8 mouse cellular contexts compared by ENCODE assay signal in genomic region chr7:45642503-45643255, GRCm38 (mm10). TPM values are rescaled to one million over a fixed set of nuclear protein-coding genes. Genes with fewer than 3 reads are reported as not detected.
DNase-seq lines count a peak whose midpoint lies in the region; ATAC-seq and TF ChIP-seq lines count a peak whose summit lies in the region.

No protein-coding gene starts in this region.

- H3K4me1 ChIP-seq in lung, embryonic 15.5 days, result peaks cover 59% of the 10 kb centered on the region
- peaks cover 12% of the 10 kb centered on the region for H3K4me1 ChIP-seq in lung, adult 2 months (ENCODE audit: control insufficient read depth, insufficient read depth, low read length)
- peaks cover 15% of the 10 kb centered on the region for H3K4me1 ChIP-seq in forebrain, embryonic 11.5 days (replicated peaks; ENCODE audit: control insufficient read depth, insufficient read depth, low read length)
- peaks cover 17% of the 10 kb centered on the region for H3K4me1 ChIP-seq in limb, embryonic 11.5 days (ENCODE audit: control insufficient read depth, insufficient read depth, low read length)
- H3K4me1 ChIP-seq in neural tube, embryonic 15.5 days, result peaks cover 45% of the 10 kb centered on the region

- H3K36me3 ChIP-seq in lung, embryonic 15.5 days, result no peaks in the 10 kb centered on the region
- H3K36me3 ChIP-seq in forebrain, embryonic 11.5 days (ENCODE audit: control insufficient read depth, insufficient read depth, low read length), result no peaks in the 10 kb centered on the region
- H3K36me3 ChIP-seq in limb, embryonic 11.5 days (ENCODE audit: control insufficient read depth, insufficient read depth, low read length), result no peaks in the 10 kb centered on the region
- no peaks in the 10 kb centered on the region for H3K36me3 ChIP-seq in neural tube, embryonic 15.5 days

- TF ChIP-seq POLR2A in lung, adult 2 months (IDR thresholded peaks at IDR 0.05; ENCODE audit: borderline replicate concordance, extremely low read depth, low read depth, low read length), result no peak

- H3K27me3 ChIP-seq in lung, embryonic 15.5 days, result no peaks in the 10 kb centered on the region
- H3K27me3 ChIP-seq in forebrain, embryonic 11.5 days (ENCODE audit: control insufficient read depth, insufficient read depth, low read length), result no peaks in the 10 kb centered on the region
- no peaks in the 10 kb centered on the region for H3K27me3 ChIP-seq in limb, embryonic 11.5 days (ENCODE audit: control insufficient read depth, insufficient read depth, low read length)
- H3K27me3 ChIP-seq in neural tube, embryonic 15.5 days (replicated peaks), result no peaks in the 10 kb centered on the region

- H3K27ac ChIP-seq in lung, embryonic 15.5 days, result peak overlapping the region; percentile 88
- peak overlapping the region; percentile 82 for H3K27ac ChIP-seq in forebrain, embryonic 11.5 days (ENCODE audit: low read depth, low read length)
- peak overlapping the region; percentile 88 for H3K27ac ChIP-seq in limb, embryonic 11.5 days (replicated peaks; ENCODE audit: low read depth, low read length)
- peak overlapping the region; percentile 92 for H3K27ac ChIP-seq in neural tube, embryonic 15.5 days (replicated peaks)

- H3K9ac ChIP-seq in lung, embryonic 15.5 days, result peak overlapping the region; percentile 66
- H3K9ac ChIP-seq in forebrain, embryonic 11.5 days (ENCODE audit: low read length), result peak overlapping the region; percentile 86
- peak overlapping the region; percentile 78 for H3K9ac ChIP-seq in limb, embryonic 11.5 days (ENCODE audit: low read length)
- peak overlapping the region; percentile 70 for H3K9ac ChIP-seq in neural tube, embryonic 15.5 days (replicated peaks)

- no peak for DNase-seq in lung, adult 2 months
- DNase-seq in forebrain, embryonic 11.5 days (ENCODE audit: low spot score), result no peak
- DNase-seq in limb, embryonic 11.5 days (ENCODE audit: low spot score), result no peak
- no peak for DNase-seq in T-cell, adult 2 months (ENCODE audit: low spot score)
- DNase-seq in lung, postnatal 36 days, result no peak
- no peak for DNase-seq in urinary bladder, postnatal 25 days (ENCODE audit: low spot score)

- H3K4me2 ChIP-seq in lung, embryonic 15.5 days, result peak overlapping the region; percentile 84
- peak overlapping the region; percentile 90 for H3K4me2 ChIP-seq in forebrain, embryonic 11.5 days (ENCODE audit: low read depth, low read length, severe bottlenecking)
- H3K4me2 ChIP-seq in limb, embryonic 11.5 days (ENCODE audit: low read depth, severe bottlenecking), result peak overlapping the region; percentile 68
- peak overlapping the region; percentile 78 for H3K4me2 ChIP-seq in neural tube, embryonic 15.5 days

- H3K4me3 ChIP-seq in lung, embryonic 15.5 days, result peak overlapping the region; percentile 48
- no peak overlapping the region for H3K4me3 ChIP-seq in lung, adult 2 months (replicated peaks; ENCODE audit: extremely low read depth, low read depth, low read length)
- peak overlapping the region; percentile 44 for H3K4me3 ChIP-seq in forebrain, embryonic 11.5 days (ENCODE audit: low read depth, low read length)
- peak overlapping the region; percentile 41 for H3K4me3 ChIP-seq in limb, embryonic 11.5 days (ENCODE audit: low read depth, low read length)
- H3K4me3 ChIP-seq in neural tube, embryonic 15.5 days (replicated peaks), result peak overlapping the region; percentile 52

- 29% methylated on average over 16 of the region's 16 CpGs for WGBS in lung, embryonic 15.5 days
- 50% methylated on average over 16 of the region's 16 CpGs for WGBS in lung, adult 2 months
- WGBS in forebrain, embryonic 11.5 days, result 36% methylated on average over 16 of the region's 16 CpGs
- WGBS in limb, embryonic 11.5 days, result 40% methylated on average over 16 of the region's 16 CpGs
- 42% methylated on average over 16 of the region's 16 CpGs for WGBS in neural tube, embryonic 15.5 days

- ATAC-seq in lung, embryonic 15.5 days (ENCODE audit: borderline replicate concordance, extremely low read depth, low FRiP score, low TSS enrichment), result no peak
- ATAC-seq in forebrain, embryonic 11.5 days (replicated peaks; ENCODE audit: low FRiP score), result no peak
- no peak for ATAC-seq in limb, embryonic 11.5 days (ENCODE audit: insufficient number of reproducible peaks, low FRiP score, low TSS enrichment, low read depth)
- no peak for ATAC-seq in neural tube, embryonic 15.5 days (ENCODE audit: low FRiP score)

- no peak for TF ChIP-seq CTCF in lung, adult 2 months (IDR thresholded peaks at IDR 0.05; ENCODE audit: insufficient read depth, low read length)

- H3K9me3 ChIP-seq in lung, embryonic 15.5 days, result no peaks in the 10 kb centered on the region
- no peaks in the 10 kb centered on the region for H3K9me3 ChIP-seq in forebrain, embryonic 11.5 days (ENCODE audit: control insufficient read depth, low read length)
- no peaks in the 10 kb centered on the region for H3K9me3 ChIP-seq in limb, embryonic 11.5 days (ENCODE audit: control insufficient read depth, low read length)
- no peaks in the 10 kb centered on the region for H3K9me3 ChIP-seq in neural tube, embryonic 15.5 days (replicated peaks)

RNA-seq across cellular contexts. Expression of gene Mamstr, which starts 2.9 kb away (rescaled TPM):
- 7.7 and 9.5 TPM in 2 replicates for polyA plus RNA-seq in lung, embryonic 15.5 days (2015; fragmentation: Nextera tagmentation; extraction: Ambion mirVana)
- 8.6 and 13.2 TPM in 2 replicates for polyA plus RNA-seq in lung, adult 2 months (2012; rRNA removed)
- 1.7 and 3.3 TPM in 2 replicates for polyA plus RNA-seq in forebrain, embryonic 11.5 days (2014; fragmentation: Nextera tagmentation; extraction: Ambion mirVana)
- 2.8 and 5.1 TPM in 2 replicates for polyA plus RNA-seq in limb, embryonic 11.5 days (2014; fragmentation: Nextera tagmentation; extraction: Ambion mirVana)
- 4.5 and 5.6 TPM in 2 replicates for polyA plus RNA-seq in neural tube, embryonic 15.5 days (2015; fragmentation: Nextera tagmentation; extraction: Ambion mirVana)

RNA-seq across cellular contexts. Expression of gene Rasip1, which starts 15.4 kb away (rescaled TPM):
- polyA plus RNA-seq in lung, embryonic 15.5 days (2015; fragmentation: Nextera tagmentation; extraction: Ambion mirVana), result 32.4 and 33.3 TPM in 2 replicates
- 139 and 181 TPM in 2 replicates for polyA plus RNA-seq in lung, adult 2 months (2012; rRNA removed)
- polyA plus RNA-seq in forebrain, embryonic 11.5 days (2014; fragmentation: Nextera tagmentation; extraction: Ambion mirVana), result 6.5 and 7.3 TPM in 2 replicates
- 5.8 and 6.4 TPM in 2 replicates for polyA plus RNA-seq in limb, embryonic 11.5 days (2014; fragmentation: Nextera tagmentation; extraction: Ambion mirVana)
- polyA plus RNA-seq in neural tube, embryonic 15.5 days (2015; fragmentation: Nextera tagmentation; extraction: Ambion mirVana), result 15.4 and 17.6 TPM in 2 replicates

RNA-seq across cellular contexts. Expression of gene Izumo1, which starts 21.1 kb away (rescaled TPM):
- polyA plus RNA-seq in lung, embryonic 15.5 days (2015; fragmentation: Nextera tagmentation; extraction: Ambion mirVana), result 0.15 and 0.29 TPM in 2 replicates
- polyA plus RNA-seq in lung, adult 2 months (2012; rRNA removed), result 1.7 and 2.0 TPM in 2 replicates
- polyA plus RNA-seq in forebrain, embryonic 11.5 days (2014; fragmentation: Nextera tagmentation; extraction: Ambion mirVana), result not detected in 2 replicates
- polyA plus RNA-seq in limb, embryonic 11.5 days (2014; fragmentation: Nextera tagmentation; extraction: Ambion mirVana), result not detected in 2 replicates
- polyA plus RNA-seq in neural tube, embryonic 15.5 days (2015; fragmentation: Nextera tagmentation; extraction: Ambion mirVana), result 0.14 TPM in 1 of 2 replicates, not detected in the other

RNA-seq across cellular contexts. Expression of gene Fut2, which starts 23.5 kb away (rescaled TPM):
- 0.57 and 0.69 TPM in 2 replicates for polyA plus RNA-seq in lung, embryonic 15.5 days (2015; fragmentation: Nextera tagmentation; extraction: Ambion mirVana)
- 1.0 and 4.1 TPM in 2 replicates for polyA plus RNA-seq in lung, adult 2 months (2012; rRNA removed)
- 0.15 TPM in 1 of 2 replicates, not detected in the other for polyA plus RNA-seq in forebrain, embryonic 11.5 days (2014; fragmentation: Nextera tagmentation; extraction: Ambion mirVana)
- polyA plus RNA-seq in limb, embryonic 11.5 days (2014; fragmentation: Nextera tagmentation; extraction: Ambion mirVana), result 0.12 and 0.28 TPM in 2 replicates
- polyA plus RNA-seq in neural tube, embryonic 15.5 days (2015; fragmentation: Nextera tagmentation; extraction: Ambion mirVana), result 0.36 and 2.5 TPM in 2 replicates

RNA-seq across cellular contexts. Expression of gene Fut1, which starts 25.6 kb away (rescaled TPM):
- polyA plus RNA-seq in lung, embryonic 15.5 days (2015; fragmentation: Nextera tagmentation; extraction: Ambion mirVana), result 0.47 and 0.49 TPM in 2 replicates
- polyA plus RNA-seq in lung, adult 2 months (2012; rRNA removed), result 0.78 TPM in 1 of 2 replicates, not detected in the other
- polyA plus RNA-seq in forebrain, embryonic 11.5 days (2014; fragmentation: Nextera tagmentation; extraction: Ambion mirVana), result not detected in 2 replicates
- 0.07 TPM in 1 of 2 replicates, not detected in the other for polyA plus RNA-seq in limb, embryonic 11.5 days (2014; fragmentation: Nextera tagmentation; extraction: Ambion mirVana)
- polyA plus RNA-seq in neural tube, embryonic 15.5 days (2015; fragmentation: Nextera tagmentation; extraction: Ambion mirVana), result 0.69 TPM in 1 of 2 replicates, not detected in the other
